Mouse (Mus musculus) hindlimb bud, embryonic 11.5 days (tissue): Measurements from ENCODE around the gene Clps.

ENCODE experiments used
- DNase-seq: peaks from one replicate; pipeline ENCODE4 v3.0.0-alpha.2; 2012; ENCODE audit warnings: low read depth, low spot score; ENCODE audit errors: extremely low spot score

Gene Clps

GRCm38 (mm10) chr17:28519827-28520226 lies 40.7 kb downstream of the Clps start:
- DNase-seq = no peak

DNA sequence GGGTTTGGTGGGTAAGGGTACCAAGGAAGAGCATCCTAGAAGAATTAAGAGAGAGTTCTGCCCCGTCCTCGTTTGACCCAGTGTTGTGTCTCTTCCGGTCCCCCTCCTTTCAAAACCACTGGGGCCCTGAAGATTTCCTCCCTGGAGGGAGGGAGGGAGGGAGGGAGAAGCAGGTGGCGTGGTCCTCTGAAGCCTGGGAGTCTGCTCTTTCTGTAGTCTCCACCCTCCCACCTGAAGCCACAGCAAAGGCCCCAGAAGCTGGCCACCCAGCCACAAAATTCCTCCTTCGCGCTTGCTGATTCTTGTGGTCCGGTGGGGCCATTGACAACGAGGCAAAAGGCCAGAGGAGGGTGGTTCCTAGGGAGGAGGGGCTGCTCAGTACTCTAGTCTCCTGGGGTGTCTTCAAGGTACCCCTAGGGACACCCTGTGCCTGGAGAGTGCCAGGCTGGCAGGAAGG lies 41.9 kb downstream of the Clps start:
- DNase-seq = no peak

DNA sequence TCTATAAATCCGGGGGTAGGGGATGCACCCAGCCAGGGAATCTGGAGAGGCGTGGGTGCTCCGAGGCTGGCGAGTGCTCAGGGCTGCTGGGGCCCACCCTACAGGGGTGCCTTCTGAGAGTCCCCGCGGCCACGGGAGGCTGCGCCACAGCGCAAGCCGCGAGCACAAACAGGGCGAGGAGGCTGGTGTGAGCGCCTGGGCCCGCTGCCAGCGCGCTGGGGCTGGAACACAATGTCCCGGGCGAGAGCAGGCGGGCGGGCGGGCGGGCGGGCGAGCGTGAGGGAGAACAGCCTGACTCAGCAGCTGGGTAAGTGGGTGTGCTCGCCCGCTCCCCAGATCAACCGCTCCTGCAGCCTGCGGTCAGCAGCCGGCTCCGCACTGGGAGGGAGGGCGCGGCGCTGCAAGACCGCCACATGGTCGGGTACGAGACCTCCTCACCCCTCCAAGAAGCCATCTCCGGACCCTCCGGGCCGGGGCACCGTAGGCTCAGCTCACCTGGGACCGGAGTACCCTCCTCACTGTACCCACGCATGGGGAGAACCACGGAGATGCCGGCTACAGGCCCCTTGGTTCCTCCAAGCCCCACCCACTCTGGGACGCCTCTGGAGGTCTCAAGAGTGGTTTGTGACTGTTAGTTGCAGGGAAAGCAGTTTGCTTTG lies 42.5 kb downstream of the Clps start:
- no peak for DNase-seq

DNA sequence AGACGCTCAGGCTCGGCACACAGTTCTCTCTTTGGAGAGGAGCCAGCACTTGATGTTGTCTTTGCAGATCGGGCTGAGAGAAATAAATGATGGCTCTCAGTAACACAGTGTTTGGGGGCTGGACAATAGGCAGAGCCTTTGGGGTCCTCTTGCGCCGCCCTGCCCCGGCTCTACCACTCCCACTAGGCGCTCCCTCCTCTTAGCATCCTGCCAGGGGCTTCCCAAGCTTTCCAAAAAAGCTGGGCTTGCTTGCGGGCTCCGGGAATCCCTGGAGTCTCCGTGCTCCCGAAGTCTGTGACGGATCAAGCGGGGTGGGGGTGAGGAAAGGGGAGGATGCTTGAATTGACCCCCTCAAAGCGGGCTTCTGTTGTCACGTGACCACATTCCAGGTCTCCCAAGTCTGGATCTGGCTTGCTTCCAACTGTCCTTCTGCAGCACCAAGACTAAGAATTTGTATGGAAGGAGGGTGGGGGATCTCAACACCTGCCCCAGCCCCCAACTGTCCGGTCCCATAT lies 43.1 kb downstream of the Clps start, which contains the start of gene Fkbp5:
Gene Fkbp5 (minus strand): TSS at position 87 of the 515 bp plus-strand sequence.
- no peak for DNase-seq

- no peak for DNase-seq
Observed at GRCm38 (mm10) chr17:28516881-28517280, 43.7 kb downstream of the Clps start.

- DNase-seq = no peak
Observed at GRCm38 (mm10) chr17:28515431-28516341, 44.9 kb downstream of the Clps start.

GRCm38 (mm10) chr17:28514555-28514954 lies 46.0 kb downstream of the Clps start:
- no peak for DNase-seq

GRCm38 (mm10) chr17:28513844-28514243 lies 46.7 kb downstream of the Clps start:
- no peak for DNase-seq

DNA sequence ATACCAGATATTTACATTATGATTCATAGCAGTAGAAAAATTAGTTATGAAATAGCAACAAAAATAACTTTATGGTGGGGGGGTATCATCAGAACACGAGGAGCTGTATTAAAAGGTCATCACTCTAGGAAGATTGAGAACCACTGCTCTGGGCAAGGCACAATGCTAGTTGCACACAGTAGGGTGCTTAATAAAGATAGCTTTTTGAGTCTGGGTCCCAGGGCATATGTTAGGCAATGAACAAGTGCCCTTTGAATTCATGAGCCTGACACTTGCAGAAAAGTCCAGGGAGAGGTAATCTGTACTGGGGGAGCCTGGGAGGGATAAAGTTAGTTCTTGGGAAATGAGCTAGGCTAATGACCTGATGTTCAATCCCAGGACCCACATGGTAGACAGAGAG lies 47.2 kb downstream of the Clps start:
- no peak for DNase-seq

GRCm38 (mm10) chr17:28512696-28513095 lies 47.9 kb downstream of the Clps start:
- DNase-seq = no peak

- DNase-seq = no peak
Observed at GRCm38 (mm10) chr17:28511616-28512541, 48.7 kb downstream of the Clps start.

GRCm38 (mm10) chr17:28510445-28511342 lies 49.9 kb downstream of the Clps start:
- DNase-seq = no peak
